Mouse (Mus musculus): ENCODE data around the gene P3h4.

The P3h4 gene

DNA sequence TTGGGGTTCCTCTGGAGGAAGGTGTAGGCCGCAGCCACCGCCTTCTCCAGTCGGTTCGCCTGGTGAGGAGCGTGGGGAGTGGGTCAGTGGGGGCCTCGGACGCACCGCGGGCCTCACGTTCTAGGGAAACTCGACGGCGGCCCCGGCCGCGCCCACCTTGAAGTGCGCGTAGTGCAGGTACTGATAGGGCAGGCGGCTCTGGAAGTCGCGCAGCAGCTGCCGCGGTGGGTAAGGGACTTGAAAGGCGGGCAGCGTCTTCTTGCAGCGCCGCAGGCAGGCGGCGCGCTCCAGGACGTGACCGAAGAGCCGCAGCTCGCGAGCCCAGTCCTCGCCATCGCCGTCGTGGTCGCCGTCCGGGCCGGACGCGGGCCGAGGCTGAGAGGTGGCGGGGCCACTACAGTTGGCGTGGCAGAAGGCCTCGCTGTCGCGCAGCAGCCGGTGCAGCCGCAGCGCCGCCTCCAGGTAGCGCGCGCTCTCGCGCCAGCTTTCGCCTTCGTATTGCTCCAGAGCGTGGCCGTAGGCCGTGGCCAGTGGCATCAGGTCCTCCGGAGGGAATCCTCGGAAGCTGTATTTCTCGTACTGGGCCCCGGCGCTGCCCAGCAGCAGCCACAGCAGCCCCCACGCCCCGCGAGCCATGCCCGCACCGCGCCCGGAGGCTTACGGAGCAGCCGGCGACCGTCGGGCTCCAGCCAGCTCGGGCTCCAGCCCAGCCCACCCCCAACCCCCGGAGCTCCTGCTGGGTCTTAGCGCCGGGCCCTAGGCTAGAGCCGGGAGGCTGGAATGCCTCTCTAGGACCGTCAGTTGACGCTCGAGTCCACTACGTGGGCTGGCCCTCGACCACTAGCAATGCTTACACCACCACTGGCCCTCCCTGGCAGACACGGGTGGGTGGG is at the start of gene P3h4:
Gene P3h4, minus strand, starts transcription at position 816 of the 893 bp plus-strand sequence.
- DNase-seq = peak; percentile 68 to 80

DNA sequence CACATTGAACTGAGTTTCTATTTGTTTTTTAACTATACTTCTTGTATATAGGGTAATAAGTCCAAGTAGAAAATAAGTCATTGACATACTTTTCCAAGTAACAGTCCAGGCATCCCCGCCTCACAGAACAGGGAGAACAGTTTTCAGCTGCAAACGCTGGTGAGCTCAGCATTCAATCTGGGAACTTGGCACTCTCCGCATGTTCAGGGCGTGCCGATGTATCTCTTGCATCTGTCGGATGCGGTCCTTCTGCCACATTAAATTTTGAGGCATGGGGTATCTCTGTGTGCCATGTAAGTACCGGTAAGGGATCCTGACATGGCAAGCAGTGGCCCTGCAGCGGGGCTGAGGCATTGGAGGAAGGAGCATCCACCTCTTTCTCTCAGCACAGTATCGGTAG is 48.1 kb upstream of the P3h4 start:
- DNase-seq = no peak

DNA sequence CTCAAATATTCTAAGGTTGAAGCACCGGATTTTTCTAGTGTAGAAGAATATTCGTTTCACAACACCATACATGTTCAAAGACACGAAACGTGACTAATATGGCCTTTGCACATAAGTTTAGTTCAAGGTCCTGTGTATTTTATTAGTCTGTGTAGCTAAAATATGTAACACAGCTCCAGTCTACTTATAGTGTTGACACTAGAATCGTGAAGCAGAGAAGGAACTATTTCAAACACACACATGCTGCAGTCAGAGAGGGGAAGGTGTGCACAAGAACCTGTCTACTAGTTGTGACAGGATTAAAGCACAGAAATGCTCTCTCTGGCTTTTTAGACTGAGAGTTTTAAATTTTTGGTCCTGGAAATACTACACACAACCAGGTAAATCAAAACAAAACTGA is 43.1 kb upstream of the P3h4 start:
- no peak for DNase-seq

DNA sequence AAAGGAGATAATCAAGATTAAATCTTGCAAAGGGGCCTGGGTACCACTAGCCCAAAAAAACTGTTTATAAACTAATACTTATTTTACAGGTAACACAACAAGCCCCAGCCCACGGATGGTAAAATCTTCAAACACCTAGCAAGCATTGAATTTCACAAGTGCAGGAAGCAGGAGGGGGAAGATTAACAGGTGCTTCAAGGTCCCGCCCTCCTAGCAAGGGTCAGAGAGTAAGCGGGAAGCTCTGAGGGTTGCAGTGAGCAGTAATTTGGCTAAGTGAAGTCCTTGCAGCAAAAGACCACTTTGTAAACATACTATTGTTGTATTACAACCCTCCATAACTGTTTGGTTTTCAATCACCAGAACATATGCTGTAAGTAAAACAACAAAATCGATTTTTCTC is 42.6 kb upstream of the P3h4 start:
- no peak for DNase-seq

DNA sequence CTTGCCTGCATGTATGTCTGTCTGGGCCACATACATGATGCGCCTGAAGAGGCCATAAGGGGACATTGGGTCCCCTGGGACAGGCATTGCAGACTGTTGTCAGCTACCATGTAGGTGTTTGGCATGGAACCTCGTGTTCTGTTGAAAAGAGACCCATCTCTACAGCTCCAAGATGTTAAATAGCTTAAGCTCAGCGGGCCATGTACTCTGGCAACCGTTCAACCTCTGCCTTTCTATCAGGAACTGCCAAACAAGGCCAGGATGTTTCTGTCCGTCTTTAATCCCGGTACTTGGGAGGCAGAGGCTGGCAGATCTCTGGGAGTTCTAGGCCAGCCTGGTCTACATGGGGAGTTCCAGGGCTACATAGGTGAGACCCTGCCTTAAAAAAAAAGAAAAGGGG is 28.0 kb upstream of the P3h4 start:
- peak; percentile 47 to 51 for DNase-seq

DNA sequence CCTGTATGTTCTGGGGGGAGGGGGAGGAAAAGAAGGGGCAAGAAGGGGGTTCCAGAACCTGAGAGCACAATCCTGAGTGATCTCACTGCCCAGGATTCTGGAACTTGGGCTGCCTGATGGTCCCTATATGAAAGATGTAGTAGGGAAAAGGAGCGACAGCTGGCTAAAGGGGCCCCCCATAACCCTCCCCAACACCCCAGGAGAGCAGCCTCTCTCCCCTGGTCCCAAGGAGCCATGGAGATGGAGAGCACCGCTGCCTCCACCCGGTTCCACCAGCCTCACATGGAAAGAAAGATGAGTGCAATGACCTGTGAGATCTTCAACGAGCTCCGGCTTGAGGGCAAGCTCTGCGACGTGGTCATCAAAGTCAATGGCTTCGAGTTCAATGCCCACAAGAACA is 27.2 kb upstream of the P3h4 start, which contains the start of the genes Nt5c3b and Klhl10:
Gene Nt5c3b, minus strand, starts transcription at position 12 of the 400 bp plus-strand sequence.
Gene Klhl10, plus strand, starts transcription at position 121 of the 400 bp plus-strand sequence.
- no peak for DNase-seq

DNA sequence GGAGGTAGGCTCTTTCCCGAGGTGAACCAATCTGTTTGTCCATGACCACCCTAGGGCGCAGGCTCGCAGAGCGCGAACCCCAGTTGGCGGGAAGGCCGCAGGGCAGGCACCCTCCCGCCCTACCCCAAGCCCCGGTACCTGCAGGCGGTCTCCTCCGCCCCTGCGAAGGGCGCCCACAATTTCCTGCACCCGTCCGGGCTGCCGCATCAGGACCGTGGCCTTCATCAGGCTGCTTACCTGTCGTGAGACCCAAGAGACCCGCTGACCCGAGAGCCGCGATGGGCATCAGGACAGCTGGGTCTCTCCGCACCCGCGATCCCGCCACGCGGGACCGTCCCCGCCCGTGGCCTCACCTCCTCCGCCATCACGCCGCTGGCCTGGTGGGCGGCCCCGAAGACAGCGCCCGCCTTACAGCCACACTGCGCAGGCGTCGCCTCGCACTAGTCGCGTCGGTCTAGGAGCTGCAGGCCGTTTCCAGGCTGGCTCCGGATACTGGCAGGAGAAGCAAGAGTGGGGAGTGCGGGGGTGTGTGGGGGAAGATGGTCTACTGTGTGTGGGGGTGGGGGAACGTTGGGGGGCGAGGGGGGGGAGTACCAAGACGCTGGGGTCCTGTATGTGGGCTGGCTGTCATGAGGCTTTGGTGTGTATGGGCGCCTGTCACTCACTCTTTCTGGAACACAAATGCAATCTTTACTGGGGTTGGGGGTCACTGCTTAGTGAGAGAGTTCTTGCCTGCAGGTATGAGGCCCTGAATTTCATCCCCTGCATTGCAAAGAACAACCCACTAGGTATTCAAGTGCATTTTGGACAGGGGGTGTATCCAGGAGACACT is 26.3 kb upstream of the P3h4 start:
- peak; percentile 69 to 73 for DNase-seq

DNA sequence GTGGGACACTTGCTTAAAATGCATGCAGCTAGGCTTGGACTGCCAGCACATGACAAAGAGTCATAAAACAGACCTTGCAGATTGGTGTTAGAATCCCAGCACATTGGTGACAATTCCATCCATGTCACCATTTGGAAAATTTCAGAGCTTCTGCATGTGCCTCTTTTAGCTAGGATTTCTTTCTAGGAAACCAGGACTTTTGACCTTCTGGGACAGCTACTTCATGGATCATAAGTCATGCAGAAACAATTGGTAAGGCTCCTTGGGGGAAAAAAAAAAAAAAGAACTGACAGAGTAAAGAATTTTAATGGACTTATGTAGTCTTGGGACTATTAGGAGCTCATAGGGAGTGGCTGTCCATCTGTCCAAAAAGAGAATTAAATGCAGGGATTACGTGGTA is 23.3 kb upstream of the P3h4 start:
- peak in 1 of 2 experiments; percentile 34 for DNase-seq

DNA sequence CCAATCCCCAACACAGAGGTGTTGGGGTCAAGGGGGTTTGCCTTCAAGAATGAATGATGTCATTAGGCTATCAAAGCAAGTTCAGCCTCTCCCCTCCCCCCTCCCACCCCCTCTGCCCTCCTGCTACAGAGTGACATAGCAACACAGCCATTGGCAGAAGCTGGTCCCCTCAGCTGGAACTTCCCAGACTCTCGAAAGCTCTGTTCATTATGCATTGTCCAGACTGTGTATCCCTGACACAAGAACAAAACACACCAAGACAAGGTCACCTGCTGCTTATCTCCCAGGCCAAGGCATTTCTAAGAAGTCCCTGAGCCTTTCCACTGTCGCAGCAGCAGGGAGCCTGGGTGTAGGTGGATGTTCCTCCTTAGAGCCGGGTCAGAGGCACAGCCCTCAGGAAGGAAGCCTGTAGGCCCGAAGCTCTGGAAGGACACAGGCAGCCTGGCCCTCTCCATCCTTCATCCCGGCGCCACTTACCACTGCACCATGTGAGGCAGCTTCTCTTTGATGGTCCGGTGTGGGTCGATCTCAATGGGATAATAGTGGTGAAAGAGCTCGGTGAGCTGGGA is 21.1 kb upstream of the P3h4 start:
- no peak for DNase-seq

DNA sequence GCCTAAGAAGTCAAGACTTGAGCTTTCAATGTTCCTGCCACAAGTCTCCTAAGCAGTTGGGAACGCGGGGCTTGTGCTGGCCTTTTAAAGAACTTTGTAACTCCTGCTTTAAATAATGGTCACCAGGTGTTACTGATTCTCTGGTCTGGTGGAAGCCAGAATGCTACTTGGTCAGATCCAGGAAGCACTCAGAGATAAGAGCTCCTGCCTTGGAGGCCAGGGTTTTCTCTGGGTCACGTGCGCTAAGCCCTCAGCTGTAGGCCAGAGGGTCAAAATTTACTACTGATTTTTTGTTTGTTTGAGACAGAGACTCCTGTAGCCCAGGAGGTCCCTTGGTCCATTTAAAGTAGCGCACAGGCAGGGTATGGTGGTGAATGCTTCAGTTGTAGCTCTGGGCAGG is 17.4 kb upstream of the P3h4 start:
- no peak for DNase-seq

DNA sequence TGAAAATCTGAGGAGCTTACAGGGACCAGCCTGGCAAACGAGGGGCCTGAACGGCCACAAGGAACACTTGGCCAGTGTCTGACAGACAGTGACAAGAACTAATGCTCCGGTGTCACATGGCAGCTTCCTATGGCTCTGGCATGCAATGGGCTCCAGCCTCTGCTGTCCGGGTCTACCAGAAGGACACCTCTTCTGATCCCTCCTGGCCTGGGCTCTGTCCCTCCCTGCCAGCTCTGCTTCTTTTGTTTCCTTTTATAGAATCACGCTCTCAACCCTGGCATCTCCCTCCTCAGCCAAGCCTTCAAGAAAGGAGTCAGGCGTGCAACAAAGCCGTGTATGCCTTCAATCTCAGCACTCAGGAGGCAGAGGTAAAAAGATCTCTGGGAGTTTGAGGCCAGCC is 15.4 kb upstream of the P3h4 start:
- DNase-seq = no peak

DNA sequence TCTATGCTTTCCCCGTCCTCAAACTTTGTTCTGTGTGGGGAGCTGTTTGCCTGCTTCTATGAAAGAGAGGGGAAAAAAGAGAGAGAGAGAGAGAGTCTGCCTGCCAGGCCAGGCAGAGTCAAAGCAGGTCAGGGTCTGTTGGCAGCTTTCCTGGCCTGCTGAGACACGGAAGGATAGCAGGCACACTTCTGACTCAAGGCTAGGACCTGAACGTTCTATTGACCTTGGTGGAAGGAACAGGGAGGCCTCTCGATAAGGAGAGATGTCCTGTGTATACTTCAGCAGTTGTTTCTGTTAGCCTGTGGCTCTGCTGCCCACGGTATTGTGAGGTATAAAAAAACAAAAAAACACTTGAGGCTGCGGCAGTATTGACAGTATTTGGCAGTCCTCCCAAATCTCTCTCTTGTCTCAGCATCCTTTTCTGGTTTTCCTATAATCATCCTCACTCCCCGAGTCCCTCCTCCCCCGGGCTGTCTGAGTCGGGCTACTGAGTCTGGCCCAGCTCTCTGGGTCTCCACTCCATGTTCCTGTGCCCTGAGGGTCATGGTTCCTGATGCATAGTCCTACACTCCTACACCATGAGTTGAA is 14.1 kb upstream of the P3h4 start:
- DNase-seq = no peak

DNA sequence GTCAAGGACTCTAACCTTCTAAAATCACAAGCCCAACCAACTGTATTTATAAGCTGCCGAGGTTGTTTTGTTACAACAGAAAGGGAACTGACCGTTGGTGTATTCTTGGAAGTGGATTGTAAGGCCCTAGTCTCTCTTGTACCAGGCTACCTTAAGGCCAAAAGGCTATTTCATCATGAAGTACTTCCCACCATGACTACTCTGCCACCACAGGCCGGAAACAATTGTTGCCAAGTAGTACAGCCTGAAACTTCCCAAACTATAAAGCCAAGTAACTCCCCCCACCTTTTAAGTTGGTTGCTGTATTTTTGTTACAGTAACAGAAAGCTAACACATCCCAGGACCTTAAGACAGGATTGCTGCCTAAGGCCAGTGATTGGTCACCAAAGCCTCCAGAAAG is 12.2 kb upstream of the P3h4 start:
- no peak for DNase-seq

DNA sequence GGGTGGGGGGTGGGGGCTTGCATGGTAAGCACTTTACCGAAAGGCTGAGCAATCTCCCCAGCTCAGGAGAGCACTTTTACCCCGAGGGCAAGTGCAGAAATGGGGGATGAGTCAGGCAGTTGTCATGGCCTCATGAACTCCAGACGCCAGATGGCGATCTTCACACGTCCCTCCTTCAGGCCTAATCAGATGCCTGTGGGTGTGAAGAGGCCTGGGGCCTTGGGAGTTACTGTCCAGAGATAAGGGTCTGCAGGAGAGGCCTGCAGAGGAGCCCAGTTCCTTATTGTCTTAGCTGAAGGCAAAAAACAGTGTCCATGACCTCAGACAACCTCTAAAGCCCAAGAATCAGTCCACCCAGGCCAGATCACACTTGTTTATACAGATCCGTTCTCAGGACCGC is 11.2 kb upstream of the P3h4 start:
- peak; percentile 59 to 82 for DNase-seq

DNA sequence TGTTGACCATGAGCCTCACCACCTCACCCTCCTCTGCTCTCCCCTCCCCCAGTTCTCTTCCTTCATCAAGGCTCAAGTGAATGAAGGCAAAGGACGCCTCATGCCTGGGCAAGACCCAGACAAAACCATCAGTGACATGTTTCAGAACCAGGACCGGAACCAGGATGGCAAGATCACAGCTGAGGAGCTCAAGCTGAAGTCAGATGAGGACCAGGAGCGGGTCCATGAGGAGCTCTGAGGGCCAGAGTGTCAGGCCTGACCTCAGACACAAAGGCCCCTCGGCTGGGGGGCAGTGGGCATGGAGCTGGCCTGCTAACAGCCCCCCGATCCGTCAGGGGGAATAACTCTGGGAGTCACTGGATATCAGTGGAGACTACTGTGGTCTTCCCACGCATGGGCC is 9.2 kb upstream of the P3h4 start:
- DNase-seq = no peak

DNA sequence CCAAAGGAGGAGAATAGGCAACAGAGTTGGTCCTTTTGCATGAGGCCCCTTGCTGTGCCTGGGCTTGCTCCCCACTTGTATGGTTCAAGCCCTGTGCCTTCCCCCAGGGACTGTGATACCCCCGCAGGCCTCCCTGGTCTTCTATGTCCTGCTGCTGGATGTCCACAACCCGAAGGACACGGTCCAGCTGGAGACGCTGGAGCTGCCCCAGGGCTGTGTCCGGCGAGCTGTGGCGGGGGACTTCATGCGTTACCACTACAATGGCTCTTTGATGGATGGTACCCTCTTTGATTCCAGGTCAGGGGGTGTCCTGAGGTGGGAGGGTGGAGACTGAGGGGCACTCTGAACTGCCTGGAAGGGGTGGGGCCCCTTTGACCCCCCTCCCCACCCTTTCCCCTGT is 6.9 kb upstream of the P3h4 start:
- no peak for DNase-seq

DNA sequence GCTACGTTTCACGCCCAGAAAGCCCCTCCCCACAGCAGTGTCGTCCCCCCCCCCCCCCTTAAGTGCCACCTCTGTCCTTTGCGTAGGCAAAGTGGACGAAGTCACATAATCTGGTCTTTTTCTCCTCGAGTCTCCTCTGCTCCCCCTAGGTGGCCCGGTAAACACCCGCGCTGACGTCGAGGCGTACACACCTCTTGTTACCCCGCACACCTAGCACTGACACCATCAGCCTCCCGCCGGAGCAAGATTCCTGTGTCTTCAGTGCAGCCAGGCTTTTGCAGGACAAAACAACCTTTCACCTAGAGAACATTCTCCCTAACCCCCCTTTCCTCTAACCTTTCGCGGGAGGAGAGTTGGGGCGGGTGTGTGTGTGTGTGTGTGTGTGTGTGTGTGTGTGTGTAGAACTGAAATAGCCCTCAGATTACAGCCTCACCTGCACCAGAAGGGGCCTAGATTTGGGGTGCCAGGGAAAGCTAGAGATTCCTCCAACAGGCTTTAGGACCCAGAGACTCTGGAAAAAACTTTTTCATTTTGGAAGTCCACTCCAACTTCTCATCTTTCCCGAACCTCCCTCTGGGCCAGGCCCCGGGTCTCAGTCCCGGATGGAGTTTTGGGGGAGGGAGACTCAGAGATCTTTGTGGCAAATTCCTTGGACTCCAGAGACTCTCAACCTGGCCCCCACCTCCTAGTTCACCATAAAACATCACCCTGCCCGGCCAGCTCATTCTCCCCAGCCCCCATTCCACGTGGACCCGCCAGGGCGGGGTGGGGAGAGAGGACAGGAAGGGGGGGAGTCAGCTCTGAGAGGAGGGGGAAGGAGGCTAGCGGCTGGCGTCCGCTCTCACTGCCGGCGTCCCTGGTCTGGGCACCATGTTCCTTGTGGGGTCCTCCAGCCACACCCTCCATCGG is 532 bp upstream of the P3h4 start, which contains the start of gene Fkbp10:
Gene Fkbp10, plus strand, starts transcription at position 784 of the 909 bp plus-strand sequence.
- peak in 1 of 2 experiments; percentile 15 for DNase-seq

DNA sequence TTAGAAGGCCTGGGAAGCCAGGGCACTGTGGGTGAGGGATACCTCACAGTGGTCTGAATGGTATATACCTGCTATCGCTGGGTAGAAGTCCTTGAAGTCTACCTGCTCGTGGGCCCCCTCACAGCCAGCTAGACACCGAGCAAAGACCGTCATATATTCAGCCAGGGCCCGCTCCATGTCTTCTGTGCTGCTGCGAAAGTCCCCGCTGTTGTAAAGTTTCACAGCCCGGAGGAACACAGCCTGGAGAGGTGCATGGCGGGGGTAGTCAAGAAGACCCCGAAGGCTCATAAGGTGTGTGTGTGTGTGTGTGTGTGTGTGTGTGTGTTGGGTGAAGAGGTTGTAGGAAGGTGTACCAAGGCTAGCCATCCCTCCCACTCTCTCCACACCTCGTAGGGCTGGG is 1.1 kb downstream of the P3h4 start:
- no peak for DNase-seq

DNA sequence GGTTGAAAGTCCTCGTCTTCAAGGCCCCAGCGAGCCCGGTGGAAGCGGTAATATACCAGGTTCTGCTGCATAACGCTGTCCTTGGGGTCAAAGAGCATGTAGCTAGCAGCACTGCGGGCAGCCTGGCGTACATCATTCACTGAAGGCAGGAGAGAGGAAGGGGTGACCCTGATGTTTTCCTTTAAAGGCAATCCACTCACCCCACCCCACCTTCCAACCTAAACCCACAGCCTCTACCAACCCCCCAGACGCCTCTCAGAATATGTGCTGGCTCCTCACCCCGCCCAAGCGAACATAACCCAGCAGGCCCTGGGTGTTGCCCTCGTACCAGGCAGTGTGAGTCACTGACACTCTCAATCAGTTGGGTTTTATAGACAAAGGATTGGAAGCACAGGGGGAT is 2.9 kb downstream of the P3h4 start:
- no peak for DNase-seq

DNA sequence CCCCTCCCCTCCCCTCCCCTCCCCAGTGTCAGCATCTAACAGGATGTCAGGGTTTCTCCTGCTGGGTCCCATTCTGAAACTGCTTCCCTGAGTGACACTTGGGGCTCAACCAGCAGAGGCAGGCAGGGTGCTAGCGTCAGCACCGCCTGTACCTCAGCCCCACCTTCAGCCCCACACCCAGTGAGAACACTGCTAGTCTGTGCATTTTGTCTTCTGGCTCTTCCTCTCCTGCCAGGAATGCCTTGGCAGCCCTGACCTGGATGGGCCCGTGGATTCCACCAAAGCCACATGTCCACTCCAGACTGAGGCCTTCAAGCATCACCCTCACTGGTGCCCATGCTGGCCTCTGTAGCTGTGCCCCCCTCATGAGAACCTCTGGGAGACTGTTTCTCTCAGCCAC is 5.0 kb downstream of the P3h4 start:
- DNase-seq = no peak

DNA sequence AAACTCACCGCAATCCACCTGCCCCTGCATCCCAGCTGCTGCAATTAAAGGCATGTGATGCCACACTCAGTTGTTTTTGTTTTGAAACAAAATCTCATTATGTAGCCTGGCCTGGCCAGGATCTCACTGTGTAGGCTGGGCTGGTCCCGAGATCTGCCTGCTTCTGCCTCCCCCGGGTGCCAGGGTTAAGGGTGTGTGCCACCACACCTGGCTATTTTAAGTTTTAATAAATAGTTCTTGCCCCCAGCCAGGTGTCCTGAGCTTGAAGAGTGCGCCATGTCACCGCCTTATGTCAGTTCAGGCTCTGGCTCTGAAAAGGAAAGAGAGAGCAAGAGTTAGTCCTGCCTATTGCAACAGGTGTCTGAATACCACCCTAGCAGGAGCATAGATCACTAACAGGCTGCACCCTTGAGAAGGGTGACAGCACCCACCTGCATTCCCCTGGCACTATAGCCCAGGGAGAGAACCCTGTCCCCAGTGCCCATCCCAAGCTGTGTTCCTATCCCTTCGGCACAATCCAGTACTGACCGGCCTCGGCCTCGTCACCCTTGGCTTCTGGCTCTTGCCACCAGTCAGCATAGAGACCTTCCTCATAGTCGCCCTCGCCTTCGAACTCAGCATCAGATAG is 5.7 kb downstream of the P3h4 start:
- no peak for DNase-seq
